ENCODE assay signal across 9 mouse cellular contexts in the genomic region with DNA sequence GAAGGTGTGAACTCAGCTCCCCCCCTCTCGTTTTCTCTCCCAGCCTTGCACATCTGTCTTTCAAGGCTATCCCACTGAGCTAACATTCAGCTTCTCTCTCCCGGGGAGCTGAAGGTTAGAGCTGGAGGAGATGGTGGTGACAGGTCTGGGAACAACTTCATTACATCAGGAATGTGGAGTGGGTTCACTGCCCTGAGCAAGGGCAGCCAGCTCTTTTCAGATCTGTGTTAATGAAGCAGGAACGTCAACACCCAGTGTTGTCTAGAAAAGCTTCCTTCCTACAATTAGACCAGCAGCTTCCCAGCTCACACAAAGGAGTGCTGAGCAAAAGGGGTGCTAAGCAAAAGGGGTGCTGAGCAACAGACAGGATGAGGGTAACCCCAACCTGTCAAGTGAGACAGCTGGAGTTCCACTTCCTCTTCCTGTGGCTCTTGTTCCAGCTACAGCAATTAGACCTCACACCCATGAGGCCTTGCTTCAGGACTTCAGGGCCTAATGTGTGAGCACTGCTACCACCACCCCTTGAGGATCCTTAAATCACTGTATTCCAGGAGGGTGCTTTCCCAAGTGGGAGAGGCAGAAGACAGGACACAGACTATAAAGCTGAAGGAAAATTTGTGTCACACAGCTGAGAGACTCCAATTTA. TPM values are rescaled to one million over a fixed set of nuclear protein-coding genes. Genes with fewer than 3 reads are reported as not detected.
DNase-seq lines count a peak whose midpoint lies in the region; ATAC-seq and TF ChIP-seq lines count a peak whose summit lies in the region.
"Had no signal": no experiment of that assay in that cellular context is flagged by ENCODE, and none has a peak within 500 bp of the region (broad histone marks: within the 10 kb centered on the region; RNA-seq: fewer than 3 reads in every experiment).

No protein-coding gene starts in this region.

- no peak overlapping the region for H3K4me3 ChIP-seq in hindbrain, embryonic 13.5 days
- no peak overlapping the region for H3K4me3 ChIP-seq in hindbrain, embryonic 11.5 days (ENCODE audit: low read depth, low read length)
- no peak overlapping the region for H3K4me3 ChIP-seq in left cerebral cortex, adult 2 months
- H3K4me3 ChIP-seq: embryonic facial prominence, embryonic 15.5 days had no signal

- no peaks in the 10 kb centered on the region for H3K9me3 ChIP-seq in hindbrain, embryonic 13.5 days
- no peaks in the 10 kb centered on the region for H3K9me3 ChIP-seq in hindbrain, embryonic 11.5 days (ENCODE audit: control insufficient read depth, low read length)
- H3K9me3 ChIP-seq: embryonic facial prominence, embryonic 15.5 days had no signal

- peaks cover 11% of the 10 kb centered on the region; the same call in 1 of the 2 replicates for H3K4me1 ChIP-seq in hindbrain, embryonic 13.5 days (replicated peaks)
- H3K4me1 ChIP-seq in hindbrain, embryonic 11.5 days (replicated peaks; ENCODE audit: control insufficient read depth, insufficient read depth, low read length) = no peaks in the 10 kb centered on the region

- H3K27me3 ChIP-seq in hindbrain, embryonic 13.5 days = no peaks in the 10 kb centered on the region
- H3K27me3 ChIP-seq in hindbrain, embryonic 11.5 days (ENCODE audit: control insufficient read depth, insufficient read depth, low read length) = no peaks in the 10 kb centered on the region
- H3K27me3 ChIP-seq: embryonic facial prominence, embryonic 15.5 days had no signal

- H3K27ac ChIP-seq in hindbrain, embryonic 13.5 days = peak overlapping the region; percentile 44; the same call in 1 of the 2 replicates
- H3K27ac ChIP-seq in hindbrain, embryonic 11.5 days (ENCODE audit: low read depth, low read length) = no peak overlapping the region
- no peak overlapping the region for H3K27ac ChIP-seq in left cerebral cortex, adult 2 months
- H3K27ac ChIP-seq: embryonic facial prominence, embryonic 15.5 days had no signal

- no peak for TF ChIP-seq CTCF in left cerebral cortex, adult 2 months (IDR thresholded peaks at IDR 0.05)

- 38% methylated on average over 3 of the region's 3 CpGs for whole genome bisulfite sequencing in hindbrain, embryonic 13.5 days
- WGBS in hindbrain, embryonic 11.5 days = 41% methylated on average over 3 of the region's 3 CpGs

- intact Hi-C loops in left cerebral cortex, adult 2 months (cut with DNase I) = no loop called here
- intact Hi-C loops in left cerebral cortex, postnatal 36 days (cut with DNase I) = no loop called here

- DNase-seq in hindbrain, embryonic 11.5 days (ENCODE audit: low spot score) = no peak
- DNase-seq in B cell, adult 2 months = peak; percentile 17 to 21
- DNase-seq in c-Kit-positive CD71-negative TER-119-negative erythroid progenitor cells, embryonic 14.5 days (ENCODE audit: low read depth) = peak; percentile 13
- no peak for DNase-seq in embryo, embryonic 10.5 days (ENCODE audit: low spot score)
- DNase-seq in left cerebral cortex, adult 2 months (ENCODE audit: extremely low spot score in 1 of 2, low spot score in 2 of 2) = no peak
- no peak for DNase-seq in left cerebral cortex, postnatal 36 days (ENCODE audit: low spot score in 2 of 2)

- no peak overlapping the region for H3K4me2 ChIP-seq in hindbrain, embryonic 13.5 days
- H3K4me2 ChIP-seq in hindbrain, embryonic 11.5 days (replicated peaks; ENCODE audit: low read depth, low read length) = no peak overlapping the region
- H3K4me2 ChIP-seq: embryonic facial prominence, embryonic 15.5 days had no signal

- ATAC-seq in hindbrain, embryonic 13.5 days (ENCODE audit: low FRiP score) = 0 out of 2 replicates have a peak, but pooled peaks have one; percentile 17
- ATAC-seq in hindbrain, embryonic 11.5 days (ENCODE audit: low FRiP score) = no peak
- ATAC-seq in megakaryocyte progenitor cell, adult 5-6 weeks (replicated peaks; ENCODE audit: poor library complexity) = peak; percentile 98

- no peaks in the 10 kb centered on the region for H3K36me3 ChIP-seq in hindbrain, embryonic 13.5 days
- H3K36me3 ChIP-seq in hindbrain, embryonic 11.5 days (ENCODE audit: control insufficient read depth, insufficient read depth, low read length) = peaks cover 3% of the 10 kb centered on the region; the same call in 1 of the 2 replicates
- H3K36me3 ChIP-seq: embryonic facial prominence, embryonic 15.5 days had no signal

- no peak overlapping the region for H3K9ac ChIP-seq in hindbrain, embryonic 13.5 days
- H3K9ac ChIP-seq in hindbrain, embryonic 11.5 days (ENCODE audit: low read depth, low read length) = no peak overlapping the region
- H3K9ac ChIP-seq: embryonic facial prominence, embryonic 15.5 days had no signal

RNA-seq across cellular contexts. Expression of gene Rai14, which starts 52.3 kb away (rescaled TPM):
- polyA plus RNA-seq in hindbrain, embryonic 13.5 days (2015; fragmentation: Nextera tagmentation; extraction: Ambion mirVana) = 19.1 and 26.4 TPM in 2 replicates
- polyA plus RNA-seq in hindbrain, embryonic 11.5 days (2014; fragmentation: Nextera tagmentation; extraction: Ambion mirVana) = 86.0 and 93.4 TPM in 2 replicates
- total RNA-seq in megakaryocyte progenitor cell, adult 5-6 weeks (2015) = 5.2 and 6.9 TPM in 2 replicates
- total RNA-seq in megakaryocyte progenitor cell, adult 5-6 weeks (2017) = 3.8 and 4.5 TPM in 2 replicates
- total RNA-seq in left cerebral cortex, adult 2 months (2021) = 10 to 100 TPM in 1 of 2 experiments, 1 to 10 TPM in 1; 8.9 to 12.5 TPM
- total RNA-seq in left cerebral cortex, postnatal 36 days (2021) = 1 to 10 TPM; 8.0 to 10.0 TPM

Comparison
In these comparisons a context has a peak if more than half of its experiments do, and no peak if none do; other contexts are left out.
1. DNase-seq: peak in B cell, adult 2 months (2 of 2) and c-Kit-positive CD71-negative TER-119-negative erythroid progenitor cells, embryonic 14.5 days (single experiment); none in hindbrain, embryonic 11.5 days (single experiment), embryo, embryonic 10.5 days (single experiment), left cerebral cortex, adult 2 months (0 of 2) and left cerebral cortex, postnatal 36 days (0 of 2).